9 mouse cellular contexts compared by ENCODE assay signal in the genomic region with DNA sequence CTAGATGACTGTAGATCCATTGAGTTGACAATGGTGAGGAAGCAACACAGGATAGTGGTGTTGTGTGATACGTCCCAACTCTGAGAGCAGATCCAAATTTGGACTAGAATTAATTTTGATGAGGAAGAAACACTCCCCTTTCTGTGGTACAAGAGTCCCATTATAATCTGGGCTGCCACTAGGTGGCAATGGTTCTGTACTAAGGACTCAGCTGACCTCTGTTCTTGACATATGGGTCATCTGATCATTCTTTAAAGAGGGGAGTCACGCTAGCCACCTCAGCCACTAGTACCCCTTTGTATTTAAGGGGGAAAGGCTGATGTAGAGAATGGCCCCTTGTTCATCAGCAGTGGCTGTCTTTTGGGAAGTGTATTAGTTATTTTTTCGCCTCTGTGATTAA. TPM values are rescaled to one million over a fixed set of nuclear protein-coding genes. Genes with fewer than 3 reads are reported as not detected.
DNase-seq lines count a peak whose midpoint lies in the region; ATAC-seq and TF ChIP-seq lines count a peak whose summit lies in the region.
"Had no signal": no experiment of that assay in that cellular context is flagged by ENCODE, and none has a peak within 500 bp of the region (broad histone marks: within the 10 kb centered on the region; RNA-seq: fewer than 3 reads in every experiment).

No protein-coding gene starts in this region.

- no peaks in the 10 kb centered on the region for H3K27me3 ChIP-seq in limb, embryonic 11.5 days (ENCODE audit: control insufficient read depth, insufficient read depth, low read length)
- no peaks in the 10 kb centered on the region for H3K27me3 ChIP-seq in limb, embryonic 10.5 days (ENCODE audit: low read depth, poor library complexity, severe bottlenecking)
- H3K27me3 ChIP-seq in lung, postnatal 0 days (replicated peaks; ENCODE audit: insufficient read depth, low read length): no peaks in the 10 kb centered on the region
- H3K27me3 ChIP-seq in stomach, embryonic 14.5 days (ENCODE audit: control insufficient read depth, insufficient read depth, low read length): no peaks in the 10 kb centered on the region
- H3K27me3 ChIP-seq: stomach, embryonic 15.5 days had no signal

- no peak overlapping the region for H3K4me2 ChIP-seq in limb, embryonic 11.5 days (ENCODE audit: low read depth, severe bottlenecking)
- no peak overlapping the region for H3K4me2 ChIP-seq in lung, postnatal 0 days (replicated peaks; ENCODE audit: low read depth, low read length)
- H3K4me2 ChIP-seq in stomach, embryonic 14.5 days (replicated peaks; ENCODE audit: low read depth, low read length): no peak overlapping the region
- H3K4me2 ChIP-seq: stomach, embryonic 15.5 days had no signal

- peak; percentile 42 for DNase-seq in adrenal gland, postnatal 10 days
- DNase-seq in adrenal gland, adult 8-10 months: no peak
- DNase-seq in limb, embryonic 11.5 days (ENCODE audit: low spot score): peak; percentile 30
- no peak for DNase-seq in limb, embryonic 10.5 days (ENCODE audit: low spot score)
- DNase-seq in gastrocnemius, postnatal 14 days: peak; percentile 31
- DNase-seq in lung, postnatal 0 days (ENCODE audit: low spot score): peak; percentile 66
- DNase-seq in ovary, postnatal 14 days (ENCODE audit: low spot score): no peak

- ATAC-seq in limb, embryonic 11.5 days (ENCODE audit: insufficient number of reproducible peaks, low FRiP score, low TSS enrichment, low read depth): no peak
- ATAC-seq in lung, postnatal 0 days: peak; percentile 52
- 0 out of 2 replicates have a peak, but pooled peaks have one; percentile 42 for ATAC-seq in stomach, embryonic 14.5 days (ENCODE audit: insufficient number of reproducible peaks, insufficient read depth, low FRiP score, low read depth)

- no peak overlapping the region for H3K4me3 ChIP-seq in limb, embryonic 11.5 days (ENCODE audit: low read depth, low read length)
- no peak overlapping the region for H3K4me3 ChIP-seq in limb, embryonic 10.5 days
- H3K4me3 ChIP-seq in lung, postnatal 0 days (ENCODE audit: low read depth, low read length): no peak overlapping the region
- H3K4me3 ChIP-seq in stomach, embryonic 14.5 days (ENCODE audit: low read depth, low read length): no peak overlapping the region
- H3K4me3 ChIP-seq: stomach, embryonic 15.5 days had no signal

- no peak overlapping the region for H3K9ac ChIP-seq in limb, embryonic 11.5 days (ENCODE audit: low read length)
- no peak overlapping the region for H3K9ac ChIP-seq in lung, postnatal 0 days (replicated peaks; ENCODE audit: low read depth)
- H3K9ac ChIP-seq in stomach, embryonic 14.5 days (replicated peaks; ENCODE audit: low read depth, low read length): no peak overlapping the region
- H3K9ac ChIP-seq: stomach, embryonic 15.5 days had no signal

- no peaks in the 10 kb centered on the region for H3K4me1 ChIP-seq in limb, embryonic 11.5 days (ENCODE audit: control insufficient read depth, insufficient read depth, low read length)
- H3K4me1 ChIP-seq in limb, embryonic 10.5 days: peaks cover 3% of the 10 kb centered on the region; the same call in 1 of the 2 replicates
- H3K4me1 ChIP-seq in lung, postnatal 0 days (ENCODE audit: insufficient read depth, low read depth, low read length): no peaks in the 10 kb centered on the region
- 0 out of 2 replicates have a peak, but pooled peaks cover 4% of the 10 kb centered on the region for H3K4me1 ChIP-seq in stomach, embryonic 14.5 days (ENCODE audit: control insufficient read depth, insufficient read depth, low read length)

- H3K27ac ChIP-seq in limb, embryonic 11.5 days (replicated peaks; ENCODE audit: low read depth, low read length): no peak overlapping the region
- H3K27ac ChIP-seq in limb, embryonic 10.5 days: no peak overlapping the region
- H3K27ac ChIP-seq in lung, postnatal 0 days (ENCODE audit: low read length): peak overlapping the region; percentile 54; the same call in 1 of the 2 replicates
- H3K27ac ChIP-seq in stomach, embryonic 14.5 days (ENCODE audit: low read length): no peak overlapping the region
- H3K27ac ChIP-seq: stomach, embryonic 15.5 days had no signal

- TF ChIP-seq EP300 in lung, postnatal 0 days (IDR thresholded peaks at IDR 0.05): no peak

- no peaks in the 10 kb centered on the region for H3K9me3 ChIP-seq in limb, embryonic 11.5 days (ENCODE audit: control insufficient read depth, low read length)
- no peaks in the 10 kb centered on the region for H3K9me3 ChIP-seq in limb, embryonic 10.5 days (replicated peaks)
- H3K9me3 ChIP-seq in lung, postnatal 0 days (ENCODE audit: low read length): no peaks in the 10 kb centered on the region
- H3K9me3 ChIP-seq in stomach, embryonic 14.5 days (ENCODE audit: control insufficient read depth, low read depth, low read length): no peaks in the 10 kb centered on the region
- H3K9me3 ChIP-seq: stomach, embryonic 15.5 days had no signal

- intact Hi-C loops in gastrocnemius, postnatal 14 days (cut with DNase I; ENCODE audit: low total_unique reads): no loop called here

- no peaks in the 10 kb centered on the region for H3K36me3 ChIP-seq in limb, embryonic 11.5 days (ENCODE audit: control insufficient read depth, insufficient read depth, low read length)
- H3K36me3 ChIP-seq in limb, embryonic 10.5 days: no peaks in the 10 kb centered on the region
- no peaks in the 10 kb centered on the region for H3K36me3 ChIP-seq in lung, postnatal 0 days (ENCODE audit: insufficient read depth, low read length)
- H3K36me3 ChIP-seq in stomach, embryonic 14.5 days (ENCODE audit: control insufficient read depth, insufficient read depth, low read length): no peaks in the 10 kb centered on the region
- H3K36me3 ChIP-seq: stomach, embryonic 15.5 days had no signal

- TF ChIP-seq CTCF in lung, postnatal 0 days (IDR thresholded peaks at IDR 0.05): peak; percentile 71

- 54% methylated on average over 3 of the region's 3 CpGs for WGBS in limb, embryonic 11.5 days
- WGBS in limb, embryonic 10.5 days: 53% methylated on average over 3 of the region's 3 CpGs
- 44% methylated on average over 3 of the region's 3 CpGs for WGBS in lung, postnatal 0 days
- 50% methylated on average over 3 of the region's 3 CpGs for WGBS in stomach, embryonic 14.5 days

RNA-seq across cellular contexts. Expression of a gene that starts 10.7 kb away (rescaled TPM):
- total RNA-seq in adrenal gland, postnatal 10 days (2021): 1 to 10 TPM; 6.8 to 6.9 TPM
- 1 to 10 TPM; 1.6 to 4.5 (median 3.2) TPM for total RNA-seq in adrenal gland, adult 8-10 months (2022)
- polyA plus RNA-seq in limb, embryonic 11.5 days (2014; fragmentation: Nextera tagmentation; extraction: Ambion mirVana): 0.13 and 0.20 TPM in 2 replicates
- 0.20 and 0.35 TPM in 2 replicates for polyA plus RNA-seq in limb, embryonic 10.5 days (2016; fragmentation: Nextera tagmentation; extraction: Ambion mirVana)
- total RNA-seq in gastrocnemius, postnatal 14 days (2021): 1 to 10 TPM; 1.4 to 3.0 TPM
- 0.61 and 0.74 TPM in 2 replicates for polyA plus RNA-seq in lung, postnatal 0 days (2015; fragmentation: Nextera tagmentation; extraction: Ambion mirVana)
- polyA plus RNA-seq in stomach, embryonic 14.5 days (2014; fragmentation: Nextera tagmentation; extraction: Ambion mirVana): 0.32 and 0.65 TPM in 2 replicates

RNA-seq across cellular contexts. Expression of a gene that starts 57.3 kb away (rescaled TPM):
- total RNA-seq in adrenal gland, postnatal 10 days (2021): 10 to 100 TPM; 29.1 to 31.0 TPM
- total RNA-seq in adrenal gland, adult 8-10 months (2022): 100 to 1,000 TPM in 1 of 4 experiments, 10 to 100 TPM in 3; 52.8 to 101 (median 64.1) TPM
- 29.4 and 32.0 TPM in 2 replicates for polyA plus RNA-seq in limb, embryonic 11.5 days (2014; fragmentation: Nextera tagmentation; extraction: Ambion mirVana)
- 23.3 and 33.1 TPM in 2 replicates for polyA plus RNA-seq in limb, embryonic 10.5 days (2016; fragmentation: Nextera tagmentation; extraction: Ambion mirVana)
- 1 to 10 TPM; 2.9 to 3.8 TPM for total RNA-seq in gastrocnemius, postnatal 14 days (2021)
- 46.1 and 47.5 TPM in 2 replicates for polyA plus RNA-seq in lung, postnatal 0 days (2015; fragmentation: Nextera tagmentation; extraction: Ambion mirVana)
- 34.8 and 35.7 TPM in 2 replicates for polyA plus RNA-seq in stomach, embryonic 14.5 days (2014; fragmentation: Nextera tagmentation; extraction: Ambion mirVana)

Comparison
In these comparisons a context has a peak if more than half of its experiments do, and no peak if none do; other contexts are left out.
1. DNase-seq: peak in adrenal gland, postnatal 10 days (single experiment), limb, embryonic 11.5 days (single experiment), gastrocnemius, postnatal 14 days (single experiment) and lung, postnatal 0 days (single experiment); none in adrenal gland, adult 8-10 months (single experiment), limb, embryonic 10.5 days (single experiment) and ovary, postnatal 14 days (single experiment).